9 mouse cellular contexts compared by ENCODE assay signal in the genomic region with DNA sequence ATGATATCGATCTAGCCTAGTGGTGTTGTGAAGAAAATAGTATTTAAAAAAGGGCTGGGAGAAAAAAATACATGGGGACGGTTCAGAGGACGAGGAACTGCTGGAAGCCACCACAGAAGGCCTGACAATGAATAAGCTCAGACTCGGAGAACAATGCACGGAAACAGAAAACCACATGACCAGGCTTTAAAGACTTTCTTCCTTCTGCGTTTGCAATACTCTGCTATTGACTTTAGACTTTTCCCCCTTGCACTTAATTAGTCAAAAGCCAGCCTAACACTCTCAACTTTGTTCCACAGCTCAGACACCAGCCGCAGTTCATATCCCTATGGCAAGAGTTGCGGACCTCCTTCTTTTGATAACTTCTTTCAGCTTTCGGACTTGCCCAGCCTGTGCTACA.
A peak's percentile ranks its signal among the peaks of the same experiment; 100 is the strongest.
DNase-seq lines count a peak whose midpoint lies in the region; ATAC-seq and TF ChIP-seq lines count a peak whose summit lies in the region.
"Had no signal": no experiment of that assay in that cellular context is flagged by ENCODE, and none has a peak within 500 bp of the region (broad histone marks: within the 10 kb centered on the region; RNA-seq: fewer than 3 reads in every experiment).

No protein-coding gene starts in this region.

- no peak overlapping the region for H3K4me2 ChIP-seq in heart, postnatal 0 days (ENCODE audit: low read depth, low read length)
- H3K4me2 ChIP-seq in midbrain, postnatal 0 days (ENCODE audit: low read depth, low read length, poor library complexity, severe bottlenecking) = no peak overlapping the region

- intact Hi-C loops in left cerebral cortex, adult 2 months (cut with DNase I) = loop anchor here (10.0 kb wide), 1 partner anchor 1369 kb away; no protein-coding TSS in a partner anchor

- H3K27ac ChIP-seq in liver, adult 2 months (replicated peaks; ENCODE audit: insufficient read depth, low read depth, low read length) = peak overlapping the region; percentile 40
- peak overlapping the region; percentile 76 for H3K27ac ChIP-seq in heart, postnatal 0 days (ENCODE audit: low read depth)
- peak overlapping the region; percentile 98 for H3K27ac ChIP-seq in small intestine, adult 2 months (ENCODE audit: insufficient read depth, low read depth, low read length)
- H3K27ac ChIP-seq in midbrain, postnatal 0 days (ENCODE audit: low read depth, low read length) = no peak overlapping the region
- no peak overlapping the region for H3K27ac ChIP-seq in left cerebral cortex, adult 2 months

- peak; percentile 16 for DNase-seq in liver, adult 2 months (ENCODE audit: extremely low read depth, low read depth, low spot score)
- DNase-seq in liver = no peak
- peak; percentile 59 for DNase-seq in heart, postnatal 0 days (ENCODE audit: low spot score)
- DNase-seq in midbrain, postnatal 0 days (ENCODE audit: low spot score) = no peak
- DNase-seq in left cerebral cortex, adult 2 months (ENCODE audit: extremely low spot score in 1 of 2, low spot score in 2 of 2) = no peak
- DNase-seq: gastrocnemius, postnatal 14 days had no signal

- no peaks in the 10 kb centered on the region for H3K27me3 ChIP-seq in liver, adult 2 months (ENCODE audit: control insufficient read depth, insufficient read depth, low read length)
- no peaks in the 10 kb centered on the region for H3K27me3 ChIP-seq in heart, postnatal 0 days (ENCODE audit: control insufficient read depth, insufficient read depth, low read length)
- no peaks in the 10 kb centered on the region for H3K27me3 ChIP-seq in small intestine, adult 2 months (ENCODE audit: control insufficient read depth, insufficient read depth, low read length)
- H3K27me3 ChIP-seq in midbrain, postnatal 0 days (ENCODE audit: insufficient read depth, low read length) = no peaks in the 10 kb centered on the region

- 0 out of 2 replicates have a peak, but pooled peaks have one; percentile 27 for ATAC-seq in granulocyte monocyte progenitor cell, adult 5-6 weeks (replicated peaks; ENCODE audit: poor library complexity, severe bottlenecking)
- peak; percentile 62 for ATAC-seq in heart, postnatal 0 days (ENCODE audit: insufficient read depth, low read depth)
- no peak for ATAC-seq in midbrain, postnatal 0 days (ENCODE audit: low FRiP score)
- ATAC-seq: activated CD4-positive, CD25-positive, alpha-beta regulatory T cell, adult 4 months had no signal

- H3K4me3 ChIP-seq in liver, adult 2 months (ENCODE audit: insufficient read depth, low read depth, low read length) = no peak overlapping the region
- H3K4me3 ChIP-seq in heart, postnatal 0 days (ENCODE audit: low read depth, low read length) = no peak overlapping the region
- no peak overlapping the region for H3K4me3 ChIP-seq in small intestine, adult 2 months (ENCODE audit: low read depth, low read length)
- H3K4me3 ChIP-seq in midbrain, postnatal 0 days (ENCODE audit: low read depth, low read length) = no peak overlapping the region
- no peak overlapping the region for H3K4me3 ChIP-seq in left cerebral cortex, adult 2 months

- no peak for TF ChIP-seq POLR2A in liver, adult 2 months (IDR thresholded peaks at IDR 0.05; ENCODE audit: extremely low read depth, insufficient read depth, low read length)
- no peak for TF ChIP-seq POLR2A in small intestine, adult 2 months (IDR thresholded peaks at IDR 0.05; ENCODE audit: low read depth, low read length)

- H3K9ac ChIP-seq in liver, adult 2 months (ENCODE audit: low read depth, low read length) = no peak overlapping the region
- no peak overlapping the region for H3K9ac ChIP-seq in heart, postnatal 0 days (replicated peaks; ENCODE audit: low read depth, low read length)
- H3K9ac ChIP-seq in midbrain, postnatal 0 days (replicated peaks; ENCODE audit: low read length, poor library complexity, severe bottlenecking) = no peak overlapping the region

- H3K79me2 ChIP-seq in liver, adult 2 months (ENCODE audit: control insufficient read depth, insufficient read depth, low read length) = no peaks in the 10 kb centered on the region

- H3K36me3 ChIP-seq in liver, adult 2 months (ENCODE audit: control insufficient read depth, insufficient read depth, low read length) = no peaks in the 10 kb centered on the region
- H3K36me3 ChIP-seq in heart, postnatal 0 days (replicated peaks; ENCODE audit: control insufficient read depth, insufficient read depth, low read length) = no peaks in the 10 kb centered on the region
- no peaks in the 10 kb centered on the region for H3K36me3 ChIP-seq in small intestine, adult 2 months (ENCODE audit: control insufficient read depth, insufficient read depth, low read length)
- no peaks in the 10 kb centered on the region for H3K36me3 ChIP-seq in midbrain, postnatal 0 days (ENCODE audit: insufficient read depth, low read length)

- no peak for TF ChIP-seq EP300 in heart, postnatal 0 days (IDR thresholded peaks at IDR 0.05; ENCODE audit: low read depth)

- no peak for TF ChIP-seq CTCF in liver, adult 2 months (IDR thresholded peaks at IDR 0.05; ENCODE audit: low read depth, low read length)
- TF ChIP-seq CTCF in heart, postnatal 0 days (IDR thresholded peaks at IDR 0.05; ENCODE audit: low read depth) = no peak
- no peak for TF ChIP-seq CTCF in small intestine, adult 2 months (IDR thresholded peaks at IDR 0.05; ENCODE audit: extremely low read depth, insufficient read length, insufficient replicate concordance, low read depth, low read length)
- no peak for TF ChIP-seq CTCF in midbrain, postnatal 0 days (IDR thresholded peaks at IDR 0.05)
- no peak for TF ChIP-seq CTCF in left cerebral cortex, adult 2 months (IDR thresholded peaks at IDR 0.05)

- H3K9me3 ChIP-seq in heart, postnatal 0 days (replicated peaks; ENCODE audit: control insufficient read depth, low read length) = no peaks in the 10 kb centered on the region
- no peaks in the 10 kb centered on the region for H3K9me3 ChIP-seq in midbrain, postnatal 0 days (ENCODE audit: low read length)

- WGBS in liver, adult 2 months = 69% methylated on average over 9 of the region's 9 CpGs
- WGBS in heart, postnatal 0 days = 62% methylated on average over 9 of the region's 9 CpGs
- WGBS in small intestine, adult 2 months = 14% methylated on average over 9 of the region's 9 CpGs
- 64% methylated on average over 9 of the region's 9 CpGs for WGBS in midbrain, postnatal 0 days

- H3K4me1 ChIP-seq in liver, adult 2 months (ENCODE audit: control insufficient read depth, insufficient read depth, low read length) = peaks cover 4% of the 10 kb centered on the region; the same call in 1 of the 2 replicates
- H3K4me1 ChIP-seq in heart, postnatal 0 days (ENCODE audit: control insufficient read depth, insufficient read depth) = peaks cover 8% of the 10 kb centered on the region; the same call in 1 of the 2 replicates
- peaks cover 33% of the 10 kb centered on the region for H3K4me1 ChIP-seq in small intestine, adult 2 months (ENCODE audit: control insufficient read depth, insufficient read depth, insufficient read length, low read length)
- no peaks in the 10 kb centered on the region for H3K4me1 ChIP-seq in midbrain, postnatal 0 days (ENCODE audit: insufficient read depth, low read length)

Comparison
In these comparisons a context has a peak if more than half of its experiments do, and no peak if none do; other contexts are left out.
1. DNase-seq: peak in liver, adult 2 months (single experiment) and heart, postnatal 0 days (single experiment); none in liver (single experiment), midbrain, postnatal 0 days (single experiment) and left cerebral cortex, adult 2 months (0 of 2).
2. H3K27ac ChIP-seq: peak in liver, adult 2 months (single experiment), heart, postnatal 0 days (single experiment) and small intestine, adult 2 months (single experiment); none in midbrain, postnatal 0 days (single experiment) and left cerebral cortex, adult 2 months (single experiment).